Mouse (Mus musculus) stomach, postnatal 0 days (tissue): ENCODE results near the gene Cfap126.

Source experiments
- CTCF ChIP-seq: IDR thresholded peaks from 2 replicates; pipeline ENCODE4 v1.5.1; 2016; ENCODE audit warnings: antibody characterized with exemption, low read depth, mild to moderate bottlenecking, moderate library complexity
- EP300 ChIP-seq: optimal IDR thresholded peaks from 2 replicates; pipeline ENCODE3; 2016; ENCODE audit warnings: antibody characterized with exemption

DNA sequence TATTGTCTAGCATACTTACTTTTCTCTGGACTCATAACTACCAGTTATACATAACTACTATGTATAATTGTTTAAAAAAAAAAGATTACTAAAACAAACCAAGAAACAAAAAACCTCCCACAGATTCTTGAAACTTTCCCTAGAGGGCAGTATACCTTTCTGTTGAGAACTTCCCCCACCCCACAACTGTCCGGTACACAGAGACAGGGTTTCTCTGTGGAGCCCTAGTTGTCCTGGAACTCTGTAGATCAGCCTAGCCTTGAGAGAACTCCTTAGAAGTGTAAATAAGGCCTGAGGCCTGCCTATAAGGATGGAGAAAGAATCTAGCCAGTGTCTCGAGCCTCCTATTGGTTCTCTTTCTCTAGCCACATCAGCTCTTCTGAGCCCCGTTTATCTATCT lies 50.5 kb downstream of the Cfap126 start:
- TF ChIP-seq CTCF (peak; percentile 66), EP300 (no peak)
